Mouse (Mus musculus) megakaryocyte progenitor cell, adult 5-6 weeks (primary cell): ENCODE measurements around the gene Ptges3l. TPM values are rescaled to one million over a fixed set of nuclear protein-coding genes. Genes with fewer than 3 reads are reported as not detected.
"Not testable (repeated sequence)": the region's sequence is repeated elsewhere in the genome, so short reads cannot be mapped to it uniquely, and the experiment has no call there.

ENCODE experiments used
- ATAC-seq: replicated peaks from 2 replicates; pipeline ENCODE4 v1.8.0; 2016; ENCODE audit warnings: mild to moderate bottlenecking, moderate TSS enrichment, inconsistent platforms; ENCODE audit not compliant: poor library complexity
- total RNA-seq, 2 experiments: library from RNA; stranded (forward) in 1 of 2; stranded (reverse) in 1 of 2; fragments of 157-497, 149-512 nt in 1 of 2; fragments of 200-1000 nt in 1 of 2; gene quantifications; 2 replicates each; pipeline versions ENCODE4 v1.2.3 to v1.2.4; 2015 to 2017

Gene Ptges3l
- total RNA-seq (2015): 0.17 and 0.42 TPM in 2 replicates
- total RNA-seq (2017): 0.71 and 4.1 TPM in 2 replicates

DNA sequence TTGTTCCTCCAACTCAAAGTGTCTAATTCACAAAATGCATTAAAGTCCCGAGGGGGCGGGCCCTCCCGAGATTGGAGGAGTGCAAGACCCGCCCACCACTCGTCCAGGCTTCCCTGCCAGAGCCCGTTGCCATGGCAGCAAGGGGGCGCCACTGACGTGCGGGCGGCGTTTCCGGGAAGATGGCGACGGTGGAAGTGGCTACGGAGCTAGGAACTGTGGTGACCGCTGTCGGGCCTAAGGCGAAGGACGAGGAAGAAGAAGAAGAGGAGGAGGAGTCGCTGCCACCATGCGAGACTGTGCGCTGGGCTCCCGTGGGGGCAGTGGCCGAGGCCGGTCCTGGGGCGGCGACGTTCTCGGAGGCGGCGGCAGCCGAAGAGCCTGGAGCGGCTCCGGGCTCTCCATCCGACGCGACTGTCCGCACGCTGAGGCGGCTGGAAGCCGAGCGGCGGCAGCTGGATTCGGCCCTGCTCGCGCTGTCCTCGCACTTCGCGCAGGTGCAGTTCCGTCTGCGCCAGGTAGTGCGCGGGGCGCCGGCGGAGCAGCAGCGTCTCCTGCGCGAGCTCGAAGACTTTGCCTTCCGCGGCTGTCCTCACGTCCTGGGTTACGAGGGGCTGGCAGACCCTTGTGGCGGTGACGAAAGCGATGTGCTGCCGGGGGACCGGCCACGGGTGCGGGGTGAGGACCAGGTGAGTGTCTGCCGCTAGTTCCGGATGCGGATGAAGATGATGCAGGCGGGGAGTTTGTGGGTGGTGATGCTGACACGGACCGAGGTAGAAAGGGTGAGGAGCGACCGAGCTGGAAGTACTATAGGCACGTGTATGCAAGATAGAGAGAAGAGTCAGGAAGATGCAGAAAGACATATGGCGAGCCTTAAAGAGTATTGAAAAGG is at the start of gene Ptges3l, which contains the start of gene Rundc1:
Ptges3l (minus strand) TSS at position 409 of the 889 bp plus-strand sequence.
Rundc1 (plus strand) TSS at position 161 of the 889 bp plus-strand sequence.
- ATAC-seq: peak; percentile 99

DNA sequence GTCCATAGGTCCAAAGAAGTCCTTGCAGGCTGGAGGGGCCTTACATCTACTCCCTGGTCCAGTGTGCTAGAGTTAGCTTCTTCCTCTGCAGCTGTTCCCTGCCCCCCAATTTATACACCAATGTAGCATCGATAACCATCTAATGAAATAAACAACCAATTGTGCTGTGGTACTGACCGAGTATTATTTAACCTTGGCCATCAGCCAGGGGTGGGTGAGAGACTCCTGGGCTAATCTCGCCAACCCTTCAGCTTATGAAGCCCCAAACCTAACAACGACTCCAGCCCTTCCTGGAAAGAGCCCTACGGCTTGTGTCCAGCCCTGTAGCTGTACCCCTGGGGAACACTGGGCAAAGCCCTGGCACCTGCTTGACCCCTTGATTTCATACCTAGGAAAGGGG is 49.2 kb upstream of the Ptges3l start:
- ATAC-seq: no peak

DNA sequence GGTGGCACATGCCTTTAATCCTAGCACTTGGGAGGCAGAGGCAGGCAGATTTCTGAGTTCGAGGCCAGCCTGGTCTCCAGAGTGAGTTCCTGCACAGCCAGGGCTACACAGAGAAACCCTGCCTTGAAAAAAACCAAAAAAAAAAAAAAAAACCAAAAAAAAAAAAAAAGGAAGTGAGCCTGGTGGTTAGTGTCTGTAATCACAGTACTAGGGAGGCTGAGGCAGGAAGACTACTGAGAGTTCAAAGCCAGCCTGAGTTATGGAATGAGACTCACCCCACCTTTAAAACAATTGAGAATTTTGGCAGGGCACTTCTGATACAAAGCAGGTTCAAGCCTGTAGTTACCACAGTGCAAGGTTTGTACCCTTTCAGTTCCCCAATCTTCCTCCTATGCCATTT is 48.6 kb upstream of the Ptges3l start:
- ATAC-seq: not testable (repeated sequence)

DNA sequence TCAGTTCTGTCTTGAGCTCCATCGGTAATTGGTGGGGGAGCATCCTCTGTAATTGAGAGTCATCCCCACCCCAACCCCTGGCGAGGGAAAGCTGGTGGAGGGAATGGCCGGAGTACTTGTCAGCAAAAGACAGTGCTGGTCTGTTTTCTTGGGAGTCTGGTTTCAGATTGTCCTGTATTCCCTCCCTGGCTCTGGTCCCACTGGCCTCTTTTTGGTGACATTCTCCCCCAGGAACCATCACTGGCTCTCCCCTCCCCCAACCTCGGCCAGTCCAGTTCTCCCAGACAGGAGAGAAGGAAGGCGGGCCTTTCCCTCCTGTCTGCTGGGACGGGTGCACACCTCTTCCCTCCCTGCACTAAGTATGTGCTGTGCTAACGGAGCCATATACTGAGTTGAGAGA is 47.2 kb upstream of the Ptges3l start:
- no peak for ATAC-seq

DNA sequence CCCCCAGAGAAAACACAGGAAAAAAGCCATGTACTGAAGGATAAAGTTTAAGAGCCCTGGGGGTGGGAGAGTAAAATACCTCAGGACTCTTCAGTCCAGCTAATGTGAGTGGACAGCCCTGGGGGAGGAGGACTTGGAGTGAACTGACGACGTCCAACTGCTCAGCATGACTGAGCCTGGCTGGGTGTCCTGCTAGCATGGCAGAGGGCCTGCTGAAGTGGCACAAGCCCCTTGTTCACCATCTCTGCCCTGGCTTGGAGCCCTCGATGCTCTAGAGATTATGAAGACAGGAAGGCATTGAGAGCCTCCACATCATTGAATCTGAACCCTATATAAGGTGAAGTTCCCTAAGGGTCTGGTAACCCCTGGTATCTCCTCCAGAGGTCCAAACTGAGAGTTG is 46.8 kb upstream of the Ptges3l start:
- ATAC-seq: no peak

DNA sequence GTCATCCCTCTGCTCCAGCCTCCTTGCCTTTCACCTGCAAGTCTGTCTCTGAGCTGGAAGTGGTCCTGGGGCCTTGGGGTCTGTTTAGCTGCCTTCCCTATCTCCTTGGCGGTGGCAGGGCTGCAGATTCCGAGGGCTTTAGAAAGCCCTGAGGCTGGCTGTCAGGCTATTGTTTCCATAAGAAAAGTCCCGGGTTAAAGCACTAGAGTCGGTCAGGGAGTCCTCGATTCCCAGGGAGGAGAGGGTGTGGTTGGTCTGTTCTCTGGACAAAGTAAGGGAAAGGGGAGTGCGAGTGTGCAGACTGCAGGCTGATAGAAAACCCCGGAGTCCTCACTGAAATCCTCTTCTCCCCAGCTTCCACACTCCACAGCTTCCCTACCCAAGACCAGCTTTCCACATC is 45.1 kb upstream of the Ptges3l start:
- no peak for ATAC-seq

DNA sequence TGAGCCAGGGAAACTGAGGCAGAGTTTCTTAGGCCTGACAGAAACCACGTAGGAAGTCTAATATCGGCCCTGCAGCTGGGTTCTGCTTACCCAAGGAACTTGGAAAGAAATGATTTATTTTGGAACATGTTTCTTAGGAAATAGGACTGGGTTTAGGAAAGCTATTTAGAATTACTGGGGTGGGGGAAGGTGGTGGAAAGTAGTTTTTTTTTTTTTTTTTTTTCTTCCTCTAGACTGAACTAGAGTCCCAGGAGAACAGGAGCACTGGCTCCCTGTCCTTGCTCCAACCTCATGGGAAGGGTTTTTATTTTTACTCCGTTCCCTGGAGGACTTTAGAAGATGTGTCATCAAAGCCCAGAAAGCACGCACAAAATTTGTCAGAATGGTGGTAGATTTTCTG is 44.0 kb upstream of the Ptges3l start:
- no peak for ATAC-seq

DNA sequence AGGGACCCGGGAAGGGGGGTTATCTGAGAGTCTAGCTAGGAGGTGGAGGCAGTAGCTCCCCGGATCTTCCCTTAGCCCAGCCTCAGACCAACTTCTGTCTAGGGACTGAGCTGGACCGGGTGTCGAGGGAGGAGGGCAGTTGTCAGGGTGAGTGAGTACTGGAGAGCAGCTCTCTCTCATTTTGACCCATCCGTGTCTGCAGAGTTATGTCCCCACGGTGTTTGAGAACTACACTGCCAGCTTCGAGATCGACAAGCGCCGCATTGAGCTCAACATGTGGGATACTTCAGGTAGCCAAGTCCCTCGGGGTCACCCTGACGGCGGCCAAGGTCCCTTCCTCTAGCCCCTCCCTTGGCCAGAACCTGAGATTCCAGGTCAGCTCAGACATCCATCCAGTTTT is 43.6 kb upstream of the Ptges3l start:
- no peak for ATAC-seq

DNA sequence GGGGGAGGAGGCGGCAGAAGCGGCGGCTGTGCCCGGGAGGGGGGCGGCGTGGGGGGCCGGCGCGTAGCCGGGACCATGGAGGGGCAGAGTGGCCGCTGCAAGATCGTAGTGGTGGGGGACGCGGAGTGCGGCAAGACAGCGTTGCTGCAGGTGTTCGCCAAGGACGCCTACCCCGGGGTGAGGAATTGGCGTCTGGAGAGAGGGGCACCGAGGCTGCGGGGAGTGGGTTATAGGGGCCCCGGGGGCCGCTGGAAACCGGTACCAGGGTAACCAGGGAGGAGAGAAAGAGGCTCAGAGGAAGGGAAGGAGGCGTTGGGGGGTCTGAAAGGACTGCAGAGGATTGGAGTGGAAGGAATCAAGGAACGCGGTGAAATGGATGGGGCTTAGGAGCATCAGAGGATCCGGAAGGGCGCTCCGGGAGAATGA is 43.1 kb upstream of the Ptges3l start:
- ATAC-seq: no peak

DNA sequence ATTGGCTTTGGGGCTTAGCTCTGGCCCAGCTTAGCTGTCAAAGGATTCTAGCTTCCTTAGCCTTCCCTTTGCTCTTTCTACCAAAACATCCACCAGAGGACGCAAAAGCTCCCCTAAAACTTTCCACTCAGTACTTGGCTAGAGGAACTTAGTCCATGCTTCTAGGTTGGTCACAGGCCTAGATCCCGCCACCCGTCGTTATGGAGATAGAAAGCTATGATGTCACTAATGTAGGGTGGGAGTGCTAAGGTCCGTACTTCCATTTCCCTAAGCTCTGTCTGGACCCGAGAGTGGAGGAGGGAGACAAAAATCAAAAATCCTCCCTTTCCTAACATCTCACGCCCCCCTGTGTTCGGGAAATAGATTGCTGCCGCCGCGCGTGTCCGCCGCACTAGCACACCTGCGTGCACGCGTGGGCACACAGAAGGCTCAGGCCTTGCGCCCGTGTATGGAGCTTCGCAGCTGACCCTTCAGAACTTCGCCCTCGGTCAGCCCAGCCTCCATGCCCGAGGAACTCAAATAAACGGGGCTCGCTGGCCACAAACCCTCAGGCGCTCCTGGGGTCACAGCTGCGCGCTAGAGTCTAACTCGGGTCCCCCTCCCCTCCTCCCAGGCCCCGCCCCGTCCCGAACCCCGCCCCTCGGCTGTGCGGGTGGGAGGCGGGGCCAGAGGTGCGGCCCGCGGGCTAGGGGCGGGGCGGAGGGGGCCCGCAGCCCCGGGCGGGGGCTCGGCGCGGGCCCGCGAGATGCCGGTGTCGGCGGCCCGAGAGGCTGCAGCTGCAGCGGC is 42.5 kb upstream of the Ptges3l start:
- peak; percentile 42 for ATAC-seq

DNA sequence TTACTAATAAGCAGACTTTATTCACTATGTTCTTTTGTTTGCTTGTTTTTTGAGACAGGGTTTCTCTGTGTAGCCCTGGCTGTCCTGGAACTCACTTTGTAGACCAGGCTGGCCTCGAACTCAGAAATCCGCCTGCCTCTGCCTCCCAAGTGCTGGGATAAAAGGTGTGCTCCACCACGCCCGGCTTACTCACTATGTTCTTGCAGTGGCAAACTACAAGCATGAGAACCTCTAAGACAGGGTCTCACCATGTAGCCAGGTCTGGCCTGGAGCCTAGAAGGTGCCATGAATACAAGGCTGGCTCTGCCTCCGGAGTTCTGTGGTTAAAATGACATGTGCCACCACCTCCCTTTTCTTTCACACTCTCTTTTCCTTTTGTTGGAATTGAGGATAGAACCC is 41.4 kb upstream of the Ptges3l start:
- not testable (repeated sequence) for ATAC-seq

DNA sequence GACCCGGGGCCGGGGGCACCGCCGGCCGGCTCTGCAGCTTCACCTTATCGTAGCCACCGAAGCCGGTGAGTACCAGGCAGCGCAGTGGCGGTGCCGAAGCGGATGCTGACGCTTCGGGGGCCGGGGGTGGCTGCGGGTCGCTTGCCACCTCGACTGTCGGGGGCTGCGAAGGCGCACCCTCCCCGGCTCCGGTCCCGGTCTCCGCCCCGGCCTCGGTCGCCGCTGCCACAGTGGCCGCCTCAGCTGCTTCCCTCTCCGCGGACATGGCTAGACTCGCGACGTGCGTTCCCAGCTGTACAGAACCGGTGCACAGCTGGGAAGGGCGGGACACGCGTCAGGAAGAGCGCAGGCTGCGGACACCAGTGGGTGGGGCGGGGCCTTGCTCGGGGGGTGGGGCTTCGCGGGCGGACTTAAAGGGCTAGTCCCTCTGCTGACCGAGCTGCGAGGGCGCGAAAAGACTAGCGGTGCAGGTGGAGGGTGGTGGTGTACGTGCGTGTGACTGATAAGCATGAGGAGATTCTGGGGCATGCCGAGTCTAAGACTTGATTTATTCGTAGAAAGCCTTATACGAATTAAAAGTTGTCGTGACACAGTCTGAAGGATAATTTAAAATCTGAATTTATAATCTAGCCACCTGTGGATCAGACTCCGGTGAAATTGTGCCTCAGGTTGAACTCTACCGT is 40.9 kb upstream of the Ptges3l start, which contains the start of gene Vat1:
Vat1 (minus strand) TSS at position 362 of the 683 bp plus-strand sequence.
- peak; percentile 18 for ATAC-seq

DNA sequence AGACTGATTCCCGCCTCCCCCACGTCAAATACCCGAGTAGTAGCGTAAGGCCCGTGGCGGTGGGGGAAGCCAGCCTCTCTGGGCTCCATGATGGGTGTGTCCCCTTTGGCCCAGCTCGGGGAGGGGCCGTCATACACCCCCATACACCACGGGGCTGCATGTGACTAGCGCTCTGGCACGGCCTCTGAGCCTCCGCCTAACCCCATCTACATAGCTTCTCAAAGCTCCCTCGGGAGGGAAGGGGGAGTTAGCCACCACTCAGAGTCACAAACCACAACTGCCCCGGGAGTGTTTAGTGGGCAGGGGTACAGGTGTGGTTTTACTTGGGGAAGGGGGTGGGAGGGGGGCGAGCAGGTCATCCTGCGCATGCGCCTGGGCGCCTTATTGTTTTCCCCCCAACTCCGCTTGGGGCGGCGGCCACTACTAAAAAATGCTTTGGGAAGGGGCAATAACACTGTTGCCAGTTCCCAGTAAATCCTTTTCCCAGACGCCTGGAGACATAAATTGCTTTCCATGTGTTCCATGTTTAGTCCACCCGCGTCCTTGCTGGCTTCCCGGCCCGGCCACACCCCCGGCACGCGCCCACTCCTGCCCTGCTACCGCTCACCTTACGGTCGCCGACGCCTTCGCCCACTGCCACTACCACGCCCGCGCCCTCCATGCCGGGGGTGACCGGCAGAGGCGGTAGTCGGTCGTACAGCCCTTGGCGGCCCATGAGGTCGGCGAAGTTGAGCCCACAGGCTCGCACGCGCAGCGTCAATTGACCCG is 40.2 kb upstream of the Ptges3l start:
- ATAC-seq: peak; percentile 18; the same call in 1 of the 2 replicates

DNA sequence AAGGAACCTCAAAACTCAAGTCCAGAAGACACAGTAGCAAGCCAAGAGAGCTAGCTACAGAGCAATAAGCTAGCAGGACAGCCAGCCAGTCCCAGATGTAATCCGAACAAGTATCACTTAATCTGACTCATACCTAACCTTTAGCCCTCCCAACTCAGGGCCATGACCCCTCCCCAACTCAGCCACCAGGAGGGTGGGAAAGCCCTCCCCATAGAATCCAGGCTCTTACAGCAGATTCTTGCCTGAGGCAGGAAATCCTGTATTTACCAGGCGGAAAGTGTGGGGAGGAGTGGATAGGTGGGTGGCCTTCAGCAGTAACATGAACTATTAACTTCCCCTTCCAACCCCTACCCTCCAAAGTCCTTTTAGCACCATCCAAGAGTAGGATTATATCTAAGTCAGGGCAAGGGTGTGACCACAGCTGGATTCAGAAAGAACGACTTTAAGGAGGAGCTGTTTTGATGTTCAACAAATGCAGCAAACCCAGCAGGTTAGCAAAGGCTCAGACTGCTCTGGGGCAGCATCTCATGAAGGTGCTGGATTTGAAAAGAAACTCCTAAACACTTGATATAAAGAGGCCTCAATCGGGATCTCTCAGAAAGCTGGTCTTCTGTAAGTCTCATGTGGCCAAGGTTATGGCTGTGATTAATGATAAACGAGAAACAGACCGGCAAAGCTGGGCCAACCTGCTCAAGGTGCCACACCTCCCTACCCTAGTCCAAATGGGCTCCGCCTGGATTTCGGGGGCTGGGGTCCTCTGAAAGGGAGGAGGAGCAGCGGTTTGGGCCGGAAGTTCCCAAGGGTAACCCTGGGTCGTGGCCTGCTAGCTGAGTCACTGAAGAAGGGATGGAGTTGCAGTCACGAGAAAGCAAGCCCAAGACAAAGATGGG is 39.3 kb upstream of the Ptges3l start, which contains the start of gene Rnd2:
Rnd2 (plus strand) TSS at position 789 of the 890 bp plus-strand sequence.
- no peak for ATAC-seq

DNA sequence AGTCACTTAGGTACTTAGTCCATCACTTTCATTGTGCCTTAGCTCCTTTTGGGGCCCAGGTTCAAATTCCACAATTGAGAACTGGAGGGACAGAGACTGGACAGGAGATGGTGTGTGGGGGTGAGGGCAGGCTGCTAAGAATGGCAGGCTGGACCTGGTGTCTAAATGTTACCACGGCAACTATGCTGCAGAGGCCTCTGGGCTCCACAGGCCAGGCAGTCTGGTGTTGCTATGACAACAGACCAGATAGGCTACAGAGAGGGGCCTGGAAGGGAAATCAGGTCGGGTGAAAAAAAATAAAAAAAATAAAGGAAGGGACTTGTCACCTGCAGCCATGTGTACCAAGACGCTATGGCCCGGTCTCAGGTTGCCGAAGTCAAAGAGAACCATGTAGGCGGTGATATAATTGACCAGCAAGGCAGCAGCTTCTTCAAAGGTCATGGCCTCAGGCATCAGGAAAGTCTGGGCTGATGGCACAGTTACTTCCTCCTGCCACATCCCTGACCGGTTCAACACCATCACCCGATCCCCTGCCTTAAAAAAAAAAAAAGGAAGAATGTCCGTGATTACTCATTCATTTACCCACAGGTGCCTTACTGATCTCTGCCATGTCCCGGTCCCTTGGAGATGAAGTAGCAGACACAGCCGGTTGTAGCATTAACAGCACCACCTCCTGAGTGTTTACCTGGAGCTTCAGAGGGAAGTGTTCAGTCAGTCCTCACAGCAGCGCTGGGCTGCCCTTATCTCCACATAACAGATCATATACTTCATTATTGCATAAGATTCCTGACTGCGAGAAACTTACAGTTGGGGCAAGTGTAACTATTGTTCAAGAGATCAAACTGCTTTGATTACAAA is 37.7 kb upstream of the Ptges3l start:
- peak; percentile 30 for ATAC-seq

DNA sequence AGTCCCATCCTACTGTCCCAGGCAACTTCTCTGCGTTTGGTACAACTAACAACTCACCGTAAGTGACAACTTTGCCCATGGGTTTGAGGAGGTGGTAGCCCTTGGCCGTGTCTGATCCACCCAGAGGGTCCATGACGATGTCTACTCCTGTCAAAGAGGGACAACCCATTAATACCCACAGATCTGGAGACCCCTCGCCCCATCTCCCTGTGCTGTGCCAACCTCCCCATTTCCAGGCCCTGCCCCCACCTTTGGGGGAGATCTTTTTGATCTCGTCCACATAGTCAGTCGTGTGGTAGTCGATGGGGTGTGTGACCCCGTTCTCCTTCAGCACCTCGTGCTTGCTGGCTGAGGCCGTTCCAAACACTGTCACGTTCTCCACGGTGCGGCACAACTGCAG is 37.0 kb upstream of the Ptges3l start:
- ATAC-seq: no peak

DNA sequence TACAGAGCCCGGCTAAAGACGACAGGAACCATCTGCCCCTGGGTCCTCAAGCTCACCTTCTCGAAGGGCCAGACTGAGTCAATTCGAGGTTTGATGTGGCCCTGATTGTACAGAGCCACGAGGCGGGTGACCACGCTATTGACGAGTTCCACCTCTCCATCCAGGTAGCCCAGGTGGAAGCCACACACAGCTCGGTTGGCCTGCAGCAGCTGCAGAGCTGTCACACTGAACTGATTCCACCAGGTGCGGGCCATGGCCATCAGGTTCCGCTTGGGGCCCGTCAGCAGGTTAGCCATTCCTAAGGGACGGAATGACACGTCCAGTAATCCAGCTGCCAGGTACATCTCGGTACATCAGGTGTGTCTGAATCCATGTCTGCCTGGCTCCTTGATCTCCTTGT is 35.2 kb upstream of the Ptges3l start:
- ATAC-seq: no peak

DNA sequence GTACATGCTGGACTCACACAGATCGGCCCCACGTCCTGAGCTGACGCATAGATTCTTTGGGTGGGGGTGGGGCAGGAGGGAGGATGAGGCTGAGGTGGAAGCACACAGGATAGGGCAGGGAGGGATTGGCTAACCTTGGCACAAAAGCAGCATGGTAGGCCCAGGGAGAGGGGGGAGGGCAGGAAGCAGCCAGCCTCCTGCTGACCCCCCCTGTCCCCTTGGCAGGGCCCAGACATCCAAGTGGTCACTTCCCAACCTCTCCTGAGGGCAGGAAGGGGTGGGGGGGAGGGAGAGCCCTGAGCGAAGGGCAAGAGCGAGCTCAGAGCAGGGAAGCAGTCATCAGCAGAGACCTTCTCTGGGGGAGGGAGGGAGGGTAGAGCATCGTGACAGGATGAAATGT is 34.6 kb upstream of the Ptges3l start:
- ATAC-seq: no peak
